Mouse (Mus musculus) urinary bladder, postnatal 4 days (tissue): Measurements from ENCODE around the gene Med26.

Source experiments
- DNase-seq, 2 experiments: peaks; one replicate each; pipeline ENCODE4 v3.0.0; 2021 to 2022; ENCODE audit warnings: low spot score in 2 of 2

The Med26 gene

GRCm38 (mm10) chr8:72547802-72548643, at the start of gene Med26:
Gene Med26, minus strand, starts transcription at chr8:72548270.
- DNase-seq: peak; percentile 98

- DNase-seq: no peak
Measured at GRCm38 (mm10) chr8:72590198-72590597, 42.1 kb upstream of the Med26 start.

GRCm38 (mm10) chr8:72589286-72589685, 41.2 kb upstream of the Med26 start:
- DNase-seq: no peak

DNA sequence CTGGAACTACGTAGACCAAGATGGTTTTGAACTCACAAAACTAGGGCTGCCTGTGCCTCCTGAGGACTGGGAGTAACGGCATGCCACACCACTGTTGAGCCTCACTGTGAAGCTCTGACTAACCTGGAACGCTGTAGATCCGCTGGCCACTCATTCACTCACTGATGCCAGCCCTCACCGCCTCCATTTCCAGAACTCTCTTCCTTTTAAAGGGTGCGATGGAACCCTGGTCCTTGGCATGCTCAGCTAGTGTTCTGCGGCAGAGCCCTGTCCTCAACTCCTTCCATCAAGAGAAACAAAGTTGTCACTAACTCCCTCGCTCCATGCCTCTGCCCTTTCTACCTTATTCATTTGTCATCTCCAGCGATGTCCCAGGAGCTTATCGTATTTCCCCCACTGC, 40.8 kb upstream of the Med26 start:
- no peak for DNase-seq

DNA sequence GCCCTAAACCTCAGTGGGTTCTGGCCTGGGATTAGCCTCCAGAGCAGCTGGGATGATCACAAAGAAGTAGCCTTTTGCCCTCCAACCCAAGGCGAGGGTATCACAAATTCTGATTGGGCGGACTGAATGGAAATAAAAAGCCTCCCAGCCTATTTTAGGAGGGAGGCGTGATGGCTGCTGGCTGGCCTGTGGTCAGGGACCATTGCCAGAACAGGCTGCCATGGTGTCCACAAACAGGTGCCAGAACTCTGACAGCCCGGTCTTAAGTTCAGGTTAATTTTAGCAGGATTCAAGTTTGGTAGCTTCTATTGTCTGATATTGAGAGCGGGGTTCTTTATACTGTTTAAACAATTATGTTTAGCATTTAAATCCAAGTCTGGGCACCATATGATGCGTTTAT, 39.7 kb upstream of the Med26 start:
- no peak for DNase-seq

- DNase-seq: no peak
Measured at GRCm38 (mm10) chr8:72584390-72584789, 36.3 kb upstream of the Med26 start.

DNA sequence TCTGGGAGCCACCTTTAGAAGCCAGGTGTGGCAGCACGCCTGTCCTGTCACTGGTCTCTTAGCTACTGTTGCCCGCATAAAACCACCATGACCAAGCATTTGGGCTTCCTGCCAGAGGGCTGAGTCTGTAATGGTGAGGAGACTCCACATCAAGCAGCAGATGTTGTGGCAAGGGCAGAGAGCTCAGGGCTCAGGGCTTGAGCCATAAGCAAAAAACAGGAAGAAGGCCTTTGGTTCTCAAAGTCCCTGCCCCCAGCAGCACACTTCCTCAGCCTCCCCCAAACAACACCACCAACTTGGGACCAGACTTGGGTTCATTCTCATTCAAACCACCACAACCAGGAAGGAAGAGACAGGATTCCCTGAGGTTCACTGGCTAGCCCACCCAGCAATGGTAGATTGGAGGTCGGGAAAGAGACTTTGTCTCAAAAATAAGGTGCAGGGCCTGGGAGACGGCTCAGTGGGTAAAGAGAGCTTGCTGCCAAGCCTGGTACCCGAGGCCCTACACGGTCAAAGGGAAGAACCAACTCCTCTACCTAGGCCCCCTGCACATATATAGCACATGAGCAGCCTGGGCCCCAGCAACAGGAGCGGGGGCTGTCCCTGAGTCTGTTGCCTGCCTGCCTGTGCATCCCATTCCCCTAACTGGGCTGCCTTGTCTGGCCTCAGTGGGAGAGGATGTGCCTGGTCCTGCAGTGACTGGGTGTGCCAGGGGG, 35.1 kb upstream of the Med26 start:
- DNase-seq: no peak

DNA sequence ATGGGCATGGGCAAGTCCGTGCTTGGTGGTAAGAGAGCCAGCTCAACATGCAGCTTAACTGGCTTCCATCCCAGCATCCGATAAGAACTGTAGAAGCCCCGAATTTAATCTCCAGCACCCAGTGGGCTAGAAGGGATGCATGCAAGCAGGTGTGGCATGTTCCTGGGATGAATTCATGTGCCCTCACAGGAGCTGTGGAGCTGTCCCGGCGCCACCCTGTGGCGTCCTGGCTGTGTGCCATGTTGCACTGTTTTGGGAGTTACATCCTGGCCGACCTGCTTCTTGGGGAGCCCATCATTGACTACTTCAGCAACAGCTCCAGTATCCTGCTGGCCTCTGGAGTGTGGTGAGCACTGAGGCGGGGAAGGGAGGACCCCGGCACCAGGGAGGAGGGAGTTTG, 31.3 kb upstream of the Med26 start:
- no peak for DNase-seq

DNA sequence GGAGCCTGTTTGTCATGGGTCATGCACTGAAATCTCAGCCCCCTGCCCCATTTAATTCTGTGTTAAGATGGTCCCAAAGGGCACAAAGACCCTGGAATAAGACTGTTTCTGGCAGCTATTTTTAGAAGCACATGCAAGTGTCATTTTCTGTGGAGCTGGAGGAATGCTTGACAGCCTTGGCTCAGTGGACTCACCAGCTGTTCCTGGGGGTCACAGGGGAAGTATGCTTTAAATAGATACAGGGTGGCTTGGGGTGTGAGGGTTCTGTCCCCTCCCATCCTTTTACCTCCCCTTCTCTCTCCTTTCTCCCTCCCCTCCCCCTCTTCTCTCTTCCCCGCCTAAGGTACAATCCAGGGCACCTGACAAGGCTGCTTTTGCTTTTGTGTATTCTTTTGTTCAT, 29.9 kb upstream of the Med26 start:
- DNase-seq: no peak

DNA sequence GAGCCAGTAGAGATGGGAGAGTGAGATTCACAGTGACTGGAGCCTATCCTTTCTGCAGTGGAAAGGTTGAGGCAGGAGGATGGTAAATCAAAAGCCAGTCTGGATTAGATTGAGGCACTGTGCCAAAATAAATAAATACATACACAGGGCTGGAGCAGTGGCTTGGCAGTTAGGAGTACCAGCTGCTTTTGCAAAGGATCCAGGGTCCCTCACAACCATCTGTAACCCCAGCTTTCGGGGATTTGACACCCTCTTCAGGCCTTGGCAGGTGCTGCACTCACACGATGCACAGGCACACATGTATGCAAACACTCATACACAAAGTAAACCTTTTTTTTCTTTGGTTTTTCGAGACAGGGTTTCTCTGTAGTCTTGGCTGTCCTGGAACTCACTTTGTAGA, 29.2 kb upstream of the Med26 start:
- no peak for DNase-seq

GRCm38 (mm10) chr8:72575915-72576314, 27.8 kb upstream of the Med26 start:
- no peak for DNase-seq

DNA sequence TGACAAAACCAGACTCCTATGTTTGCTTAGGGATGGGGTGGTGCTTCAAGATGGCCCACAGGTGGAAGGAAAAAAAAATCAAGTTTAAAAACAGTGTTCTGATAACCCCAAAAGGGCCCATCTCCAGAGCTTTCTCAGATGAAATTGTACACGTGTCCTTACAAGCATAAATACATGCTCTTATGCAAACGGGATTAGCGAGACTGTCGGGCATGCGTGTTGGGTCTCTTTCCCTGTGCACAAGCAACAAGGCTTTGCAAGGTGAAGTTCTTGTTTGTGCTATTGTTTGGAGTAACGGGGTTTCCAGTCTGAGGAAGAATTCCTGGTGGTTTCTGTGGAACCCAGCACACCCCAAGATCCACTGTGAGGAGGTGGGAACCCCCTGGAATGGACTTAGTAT, 25.4 kb upstream of the Med26 start:
- DNase-seq: no peak

DNA sequence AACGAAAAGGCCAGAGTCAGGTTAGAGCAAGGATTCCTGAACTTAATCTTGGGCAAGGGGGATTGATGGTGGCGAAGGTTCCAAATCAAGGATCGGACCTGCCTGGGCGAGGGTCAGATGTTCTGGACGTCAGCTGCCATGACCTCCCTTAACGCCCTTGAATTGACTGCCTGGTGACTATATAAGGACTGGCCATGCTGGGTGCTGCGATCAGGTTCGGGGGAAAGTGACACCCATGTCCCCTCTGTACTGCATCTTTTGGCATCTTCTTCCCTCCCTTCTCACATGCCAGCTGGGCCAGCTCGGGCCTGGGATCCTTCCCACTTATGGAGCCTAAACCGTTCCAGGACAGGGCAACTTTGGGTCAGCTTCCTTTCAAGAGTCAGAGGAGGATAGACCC, 24.4 kb upstream of the Med26 start:
- DNase-seq: no peak

DNA sequence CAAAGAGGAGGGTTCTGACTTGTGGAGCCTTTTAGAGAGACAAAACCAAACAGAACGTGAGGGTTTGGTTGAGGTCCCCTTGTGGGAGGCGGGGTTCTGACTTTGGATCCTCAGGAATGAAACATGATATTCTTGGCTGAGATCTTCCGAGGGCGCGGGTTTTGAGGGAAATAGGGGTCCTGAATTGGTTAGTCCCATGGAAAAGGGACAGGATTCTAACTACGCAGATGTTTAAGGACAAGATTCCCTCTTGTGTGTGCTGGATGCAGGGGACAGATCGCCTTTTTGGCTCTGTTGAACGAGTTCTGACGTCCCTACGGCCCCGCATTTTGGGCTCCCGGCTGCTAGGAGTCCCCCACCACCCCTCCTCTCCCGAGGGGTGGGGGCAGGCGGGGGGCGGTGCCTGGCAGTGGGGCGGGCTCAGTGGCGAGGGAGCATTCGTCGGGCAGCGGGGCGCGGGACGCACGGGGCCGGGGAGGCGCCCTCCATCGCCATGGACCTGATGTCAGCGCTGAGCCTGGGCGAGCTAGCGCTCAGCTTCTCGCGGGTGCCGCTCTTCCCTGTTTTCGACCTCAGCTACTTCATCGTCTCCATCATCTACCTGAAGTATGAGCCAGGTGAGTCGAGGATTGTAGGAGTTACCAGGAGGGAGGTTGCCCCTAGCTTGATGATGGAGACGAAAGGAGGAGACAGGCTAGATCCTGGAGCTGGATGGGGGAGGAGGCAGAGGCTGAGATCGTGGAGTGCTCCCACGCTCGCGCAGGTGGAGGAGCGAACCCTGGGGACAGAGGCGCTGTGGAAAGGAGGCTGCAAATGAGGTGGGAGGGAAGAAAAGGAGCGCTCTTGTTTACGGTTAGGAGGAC, 23.8 kb upstream of the Med26 start, which contains the start of gene Tmem38a:
Gene Tmem38a, plus strand, starts transcription at position 445 of the 863 bp plus-strand sequence.
- DNase-seq: peak; percentile 80 to 84

- peak; percentile 98 for DNase-seq
Measured at GRCm38 (mm10) chr8:72570633-72571610, 22.9 kb upstream of the Med26 start, which contains the start of gene Smim7. Gene Smim7, minus strand, starts transcription at chr8:72571088.

- DNase-seq: no peak
Measured at GRCm38 (mm10) chr8:72565970-72566369, 17.9 kb upstream of the Med26 start.

DNA sequence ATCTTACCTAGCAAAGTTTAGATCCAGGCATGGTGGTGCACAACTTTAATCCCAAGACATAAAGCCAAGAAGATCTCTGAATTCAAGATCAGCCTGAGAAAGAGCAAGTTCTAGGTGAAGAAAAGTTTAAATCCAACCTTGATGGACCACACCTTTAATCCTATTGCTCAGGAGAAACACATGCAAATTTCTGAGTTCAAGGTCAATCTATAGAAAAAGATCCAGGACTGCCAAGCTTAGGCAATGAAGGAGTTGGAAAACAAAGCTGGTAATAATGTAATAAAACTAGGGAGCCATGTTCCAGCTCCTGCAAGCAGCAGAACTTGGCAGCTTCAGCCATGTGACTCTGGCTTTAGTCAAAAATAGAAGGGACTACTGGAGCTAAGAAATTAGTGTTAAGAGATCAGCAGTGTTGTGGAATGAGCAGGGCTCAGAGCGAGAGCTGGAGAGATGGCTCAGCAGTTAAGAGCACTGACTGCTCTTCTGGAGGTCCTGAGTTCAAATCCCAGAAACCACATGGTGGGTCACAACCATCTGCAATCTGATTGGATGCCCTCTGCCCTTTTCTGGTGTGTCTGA, 13.1 kb upstream of the Med26 start:
- no peak for DNase-seq

- no peak for DNase-seq
Measured at GRCm38 (mm10) chr8:72555770-72556169, 7.7 kb upstream of the Med26 start.

- no peak for DNase-seq
Measured at GRCm38 (mm10) chr8:72549314-72549892, 1.3 kb upstream of the Med26 start.
